Mouse (Mus musculus) forebrain, embryonic 15.5 days (tissue): ENCODE measurements at regions not wholly inside any gene's neighbourhood (a gene's known extent, or its start where the extent isn't known, plus 50 kb on each side); places are given as distances from the start of the nearest gene placed in this dataset.
A peak's percentile ranks its signal among the peaks of the same experiment; 100 is the strongest.

Source experiments
- ATAC-seq: fragments of 200-750 bp; cut with Nextera tagmentation; replicated peaks from 2 replicates; pipeline ENCODE4 v1.8.0; 2017; ENCODE audit warnings: mild to moderate bottlenecking, moderate TSS enrichment, moderate library complexity
- H3K27ac ChIP-seq: fragments of 300-500 bp; sonication (generic); replicated peaks from 2 replicates; pipeline ENCODE4 v1.5.1; 2015; ENCODE audit warnings: mild to moderate bottlenecking, inconsistent platforms
- H3K27me3 ChIP-seq: fragments of 300-500 bp; sonication (generic); 2 replicates; pipeline ENCODE4 v1.6.1; 2015; ENCODE audit warnings: inconsistent platforms
- H3K36me3 ChIP-seq: fragments of 300-500 bp; sonication (generic); 2 replicates; pipeline ENCODE4 v1.6.1; 2015; ENCODE audit warnings: mild to moderate bottlenecking, inconsistent platforms
- H3K4me1 ChIP-seq: fragments of 300-500 bp; sonication (generic); 2 replicates; pipeline ENCODE4 v1.6.1; 2015; ENCODE audit warnings: inconsistent platforms
- H3K4me2 ChIP-seq: fragments of 300-500 bp; sonication (generic); replicated peaks from 2 replicates; pipeline ENCODE4 v1.6.1; 2015; ENCODE audit warnings: mild to moderate bottlenecking, inconsistent platforms
- H3K4me3 ChIP-seq: fragments of 300-500 bp; sonication (generic); 2 replicates; pipeline ENCODE4 v1.5.1; 2015; ENCODE audit warnings: mild to moderate bottlenecking, inconsistent platforms
- H3K9ac ChIP-seq: fragments of 300-500 bp; sonication (generic); replicated peaks from 2 replicates; pipeline ENCODE4 v1.6.1; 2015; ENCODE audit warnings: mild to moderate bottlenecking, inconsistent platforms
- H3K9me3 ChIP-seq: fragments of 300-500 bp; sonication (generic); 2 replicates; pipeline ENCODE4 v1.6.1; 2016; ENCODE audit warnings: inconsistent platforms
- WGBS: fragments of 180-500 bp; shearing (Covaris S2); methylation state at CpG from one replicate; pipeline ENCODE4 v1.1.7; 2015; ENCODE audit warnings: mixed read lengths; 5-methylcytosine and 5-hydroxymethylcytosine counted together

GRCm38 (mm10) chr10:44615586-44615985 is 87.3 kb upstream of the Prdm1 start:
- Histone ChIP-seq H3K4me3 (no peak overlapping the region), H3K9me3 (no peaks in the 10 kb centered on the region), H3K27ac (no peak overlapping the region), H3K36me3 (no peaks in the 10 kb centered on the region), H3K4me1 (no peaks in the 10 kb centered on the region), H3K9ac (no peak overlapping the region), H3K4me2 (no peak overlapping the region), H3K27me3 (no peaks in the 10 kb centered on the region)
- ATAC-seq, result no peak
- WGBS, result 75% methylated on average over 1 of the region's 1 CpGs

GRCm38 (mm10) chr10:44612571-44612970 is 84.3 kb upstream of the Prdm1 start:
- no peaks in the 10 kb centered on the region for H3K27me3 ChIP-seq
- H3K9me3 ChIP-seq, result no peaks in the 10 kb centered on the region
- H3K9ac ChIP-seq, result no peak overlapping the region
- no peak overlapping the region for H3K27ac ChIP-seq
- H3K4me3 ChIP-seq, result no peak overlapping the region
- 95% methylated on average over 7 of the region's 7 CpGs for WGBS
- no peaks in the 10 kb centered on the region for H3K4me1 ChIP-seq
- no peak overlapping the region for H3K4me2 ChIP-seq
- H3K36me3 ChIP-seq, result no peaks in the 10 kb centered on the region
- ATAC-seq, result no peak

- 83% methylated on average over 5 of the region's 5 CpGs for WGBS
- Histone ChIP-seq H3K9me3 (no peaks in the 10 kb centered on the region), H3K4me3 (no peak overlapping the region), H3K27ac (no peak overlapping the region), H3K4me2 (no peak overlapping the region), H3K9ac (no peak overlapping the region), H3K4me1 (no peaks in the 10 kb centered on the region), H3K27me3 (no peaks in the 10 kb centered on the region), H3K36me3 (no peaks in the 10 kb centered on the region)
- ATAC-seq, result no peak
These were observed 83.1 kb upstream of the Prdm1 start for GRCm38 (mm10) chr10:44611399-44611798.

- Histone ChIP-seq H3K4me3 (no peak overlapping the region), H3K9me3 (no peaks in the 10 kb centered on the region), H3K4me2 (no peak overlapping the region), H3K27me3 (no peaks in the 10 kb centered on the region), H3K27ac (no peak overlapping the region), H3K4me1 (no peaks in the 10 kb centered on the region), H3K9ac (no peak overlapping the region), H3K36me3 (no peaks in the 10 kb centered on the region)
- ATAC-seq, result no peak
- WGBS, result 81% methylated on average over 6 of the region's 6 CpGs
These were observed 80.9 kb upstream of the Prdm1 start for GRCm38 (mm10) chr10:44609187-44609586.

GRCm38 (mm10) chr10:44607334-44607851 is 79.1 kb upstream of the Prdm1 start:
- no peak for ATAC-seq
- H3K27me3 ChIP-seq, result no peaks in the 10 kb centered on the region
- H3K27ac ChIP-seq, result no peak overlapping the region
- no peak overlapping the region for H3K4me2 ChIP-seq
- H3K36me3 ChIP-seq, result no peaks in the 10 kb centered on the region
- H3K9ac ChIP-seq, result no peak overlapping the region
- H3K9me3 ChIP-seq, result no peaks in the 10 kb centered on the region
- WGBS, result 81% methylated on average over 5 of the region's 5 CpGs
- H3K4me3 ChIP-seq, result no peak overlapping the region
- H3K4me1 ChIP-seq, result no peaks in the 10 kb centered on the region

GRCm38 (mm10) chr10:44604512-44604911 is 76.2 kb upstream of the Prdm1 start:
- 93% methylated on average over 11 of the region's 11 CpGs for WGBS

GRCm38 (mm10) chr10:44603461-44603860 is 75.2 kb upstream of the Prdm1 start:
- no peak overlapping the region for H3K27ac ChIP-seq
- H3K4me1 ChIP-seq, result peaks cover 8% of the 10 kb centered on the region; the same call in 1 of the 2 replicates
- WGBS, result 64% methylated on average over 5 of the region's 5 CpGs
- no peak overlapping the region for H3K4me3 ChIP-seq
- ATAC-seq, result no peak
- H3K9me3 ChIP-seq, result no peaks in the 10 kb centered on the region
- no peak overlapping the region for H3K9ac ChIP-seq
- no peak overlapping the region for H3K4me2 ChIP-seq
- no peaks in the 10 kb centered on the region for H3K36me3 ChIP-seq
- H3K27me3 ChIP-seq, result no peaks in the 10 kb centered on the region

More at GRCm38 (mm10) chr10:44604512-44604911, 76.2 kb upstream of the Prdm1 start:
- Histone ChIP-seq H3K4me1 (peaks cover 7% of the 10 kb centered on the region; the same call in 1 of the 2 replicates), H3K27ac (no peak overlapping the region), H3K27me3 (no peaks in the 10 kb centered on the region), H3K4me3 (no peak overlapping the region), H3K36me3 (no peaks in the 10 kb centered on the region), H3K4me2 (no peak overlapping the region), H3K9me3 (no peaks in the 10 kb centered on the region), H3K9ac (no peak overlapping the region)
- ATAC-seq, result no peak

GRCm38 (mm10) chr10:44601550-44601949 is 73.2 kb upstream of the Prdm1 start:
- Histone ChIP-seq H3K9me3 (no peaks in the 10 kb centered on the region), H3K27ac (no peak overlapping the region), H3K4me3 (no peak overlapping the region), H3K4me1 (peaks cover 8% of the 10 kb centered on the region; the same call in 1 of the 2 replicates), H3K27me3 (no peaks in the 10 kb centered on the region), H3K9ac (no peak overlapping the region), H3K36me3 (no peaks in the 10 kb centered on the region), H3K4me2 (no peak overlapping the region)
- ATAC-seq, result no peak
- 89% methylated on average over 10 of the region's 10 CpGs for WGBS

- WGBS, result 37% methylated on average over 4 of the region's 4 CpGs
- Histone ChIP-seq H3K4me2 (no peak overlapping the region), H3K4me1 (peaks cover 8% of the 10 kb centered on the region; the same call in 1 of the 2 replicates), H3K4me3 (no peak overlapping the region), H3K27ac (peak overlapping the region; percentile 22; the same call in 1 of the 2 replicates), H3K9ac (no peak overlapping the region), H3K27me3 (no peaks in the 10 kb centered on the region), H3K9me3 (no peaks in the 10 kb centered on the region), H3K36me3 (no peaks in the 10 kb centered on the region)
- ATAC-seq, result peak; percentile 91
These were observed 71.6 kb upstream of the Prdm1 start for GRCm38 (mm10) chr10:44599964-44600334.

GRCm38 (mm10) chr10:44599331-44599963 is 71.1 kb upstream of the Prdm1 start:
- H3K9ac ChIP-seq, result no peak overlapping the region
- peaks cover 8% of the 10 kb centered on the region; the same call in 1 of the 2 replicates for H3K4me1 ChIP-seq
- H3K27ac ChIP-seq, result peak overlapping the region; percentile 22; the same call in 1 of the 2 replicates
- no peaks in the 10 kb centered on the region for H3K9me3 ChIP-seq
- no peaks in the 10 kb centered on the region for H3K36me3 ChIP-seq
- H3K4me2 ChIP-seq, result no peak overlapping the region
- no peaks in the 10 kb centered on the region for H3K27me3 ChIP-seq
- WGBS, result 68% methylated on average over 10 of the region's 10 CpGs
- H3K4me3 ChIP-seq, result no peak overlapping the region
- no peak; the same call in 1 of the 2 replicates for ATAC-seq

- no peak for ATAC-seq
- WGBS, result 91% methylated on average over 3 of the region's 3 CpGs
- Histone ChIP-seq H3K4me3 (no peak overlapping the region), H3K4me1 (peaks cover 8% of the 10 kb centered on the region; the same call in 1 of the 2 replicates), H3K27ac (no peak overlapping the region), H3K27me3 (no peaks in the 10 kb centered on the region), H3K4me2 (no peak overlapping the region), H3K9ac (no peak overlapping the region), H3K36me3 (no peaks in the 10 kb centered on the region), H3K9me3 (no peaks in the 10 kb centered on the region)
These were observed 70.3 kb upstream of the Prdm1 start for GRCm38 (mm10) chr10:44598615-44599014.

GRCm38 (mm10) chr10:44595932-44596331 is 67.6 kb upstream of the Prdm1 start:
- Histone ChIP-seq H3K4me3 (no peak overlapping the region), H3K4me1 (peaks cover 8% of the 10 kb centered on the region; the same call in 1 of the 2 replicates), H3K27ac (no peak overlapping the region), H3K4me2 (no peak overlapping the region), H3K9me3 (no peaks in the 10 kb centered on the region), H3K9ac (no peak overlapping the region), H3K27me3 (no peaks in the 10 kb centered on the region), H3K36me3 (no peaks in the 10 kb centered on the region)
- WGBS, result 88% methylated on average over 2 of the region's 2 CpGs
- ATAC-seq, result no peak

GRCm38 (mm10) chr10:44589842-44590241 is 61.5 kb upstream of the Prdm1 start:
- no peaks in the 10 kb centered on the region for H3K36me3 ChIP-seq
- H3K9me3 ChIP-seq, result no peaks in the 10 kb centered on the region
- no peak overlapping the region for H3K27ac ChIP-seq
- 86% methylated on average over 6 of the region's 6 CpGs for WGBS
- no peak overlapping the region for H3K4me3 ChIP-seq
- no peak for ATAC-seq
- no peaks in the 10 kb centered on the region for H3K4me1 ChIP-seq
- no peaks in the 10 kb centered on the region for H3K27me3 ChIP-seq
- no peak overlapping the region for H3K4me2 ChIP-seq
- no peak overlapping the region for H3K9ac ChIP-seq
